Mouse (Mus musculus): ENCODE results near the gene Frmd4a. TPM values are rescaled to one million over a fixed set of nuclear protein-coding genes. Genes with fewer than 3 reads are reported as not detected.

Gene Frmd4a
- total and polyA plus RNA-seq, 2 experiments from 2014 or later = 42.5 to 60.2 TPM

DNA sequence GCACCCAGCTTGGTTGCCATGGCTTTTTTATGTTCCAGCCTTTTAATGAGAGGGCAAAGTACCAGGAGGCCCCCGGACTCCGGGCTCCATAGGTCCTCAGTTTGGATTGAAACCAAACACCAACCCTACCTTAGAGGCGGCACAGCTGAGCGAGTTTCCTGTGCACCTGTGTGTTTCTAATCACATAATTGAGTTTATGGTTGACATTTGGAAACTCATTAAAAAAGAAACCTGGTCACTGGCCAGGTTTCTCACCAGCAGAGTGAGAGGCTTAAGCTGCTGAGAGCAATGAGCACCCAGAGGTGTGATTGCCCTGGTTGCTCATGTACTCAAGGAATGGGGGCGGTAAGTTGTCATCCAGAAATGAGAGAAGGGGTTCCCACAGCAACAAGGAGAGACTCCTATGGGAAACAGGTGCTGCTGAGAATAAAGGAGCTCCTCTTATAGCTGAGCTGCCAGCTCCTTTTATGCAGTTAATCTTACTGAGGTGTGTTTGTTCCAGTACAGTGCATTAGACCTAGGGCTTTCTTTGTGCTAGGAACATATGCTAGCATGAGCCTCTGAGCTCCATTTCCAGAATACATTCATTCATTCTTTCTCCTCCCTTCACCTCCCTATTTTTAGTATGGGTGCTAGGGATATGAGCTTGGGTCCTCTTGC is 529.6 kb downstream of the Frmd4a start:
- ATAC-seq (ENCODE audit: low FRiP score) = no peak
- no peak overlapping the region for H3K27ac ChIP-seq (ENCODE audit: low read depth, low read length)
- no peak for TF ChIP-seq CTCF (IDR thresholded peaks at IDR 0.05)
- H3K27me3 ChIP-seq (ENCODE audit: insufficient read depth, low read length) = no peaks in the 10 kb centered on the region
- no peak overlapping the region for H3K4me3 ChIP-seq (ENCODE audit: low read depth, low read length)
- peaks cover 11% of the 10 kb centered on the region for H3K4me1 ChIP-seq (ENCODE audit: insufficient read depth, low read length)
- no peak for DNase-seq (ENCODE audit: low spot score)
- WGBS = 90% methylated on average over 5 of the region's 5 CpGs
- H3K4me2 ChIP-seq (ENCODE audit: low read depth, low read length, poor library complexity, severe bottlenecking) = no peak overlapping the region
- no peaks in the 10 kb centered on the region for H3K9me3 ChIP-seq (ENCODE audit: low read length)
- H3K36me3 ChIP-seq (ENCODE audit: insufficient read depth, low read length) = peaks cover 12% of the 10 kb centered on the region
- H3K9ac ChIP-seq (replicated peaks; ENCODE audit: low read length, poor library complexity, severe bottlenecking) = no peak overlapping the region

DNA sequence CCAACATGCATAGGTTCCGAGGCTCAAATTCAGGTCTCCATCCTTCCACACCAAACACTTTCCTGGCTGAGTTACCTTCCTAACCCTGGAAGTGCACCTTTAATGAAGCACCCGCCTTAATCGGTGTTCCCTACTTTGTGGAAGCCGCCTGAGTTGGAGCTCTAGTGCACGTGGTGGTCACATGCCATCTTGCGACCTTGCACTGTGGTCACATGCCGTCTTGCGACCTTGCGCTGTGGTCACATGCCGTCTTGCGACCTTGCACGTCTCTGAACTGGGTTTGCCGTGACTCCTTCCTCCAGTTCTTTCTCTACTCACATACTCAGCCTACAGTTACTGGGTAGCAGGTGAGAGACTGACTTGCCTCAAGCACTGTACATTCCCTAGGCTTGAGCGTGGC is 531.8 kb downstream of the Frmd4a start:
- DNase-seq (ENCODE audit: low spot score) = no peak
- WGBS = 94% methylated on average over 14 of the region's 14 CpGs
- TF ChIP-seq CTCF (IDR thresholded peaks at IDR 0.05) = no peak
- no peaks in the 10 kb centered on the region for H3K4me1 ChIP-seq (ENCODE audit: insufficient read depth, low read length)
- H3K9me3 ChIP-seq (ENCODE audit: low read length) = no peaks in the 10 kb centered on the region
- H3K27me3 ChIP-seq (ENCODE audit: insufficient read depth, low read length) = no peaks in the 10 kb centered on the region
- no peak overlapping the region for H3K4me2 ChIP-seq (ENCODE audit: low read depth, low read length, poor library complexity, severe bottlenecking)
- ATAC-seq (ENCODE audit: low FRiP score) = no peak
- H3K36me3 ChIP-seq (ENCODE audit: insufficient read depth, low read length) = peaks cover 15% of the 10 kb centered on the region
- H3K27ac ChIP-seq (ENCODE audit: low read depth, low read length) = no peak overlapping the region
- H3K4me3 ChIP-seq (ENCODE audit: low read depth, low read length) = no peak overlapping the region
- H3K9ac ChIP-seq (replicated peaks; ENCODE audit: low read length, poor library complexity, severe bottlenecking) = no peak overlapping the region

DNA sequence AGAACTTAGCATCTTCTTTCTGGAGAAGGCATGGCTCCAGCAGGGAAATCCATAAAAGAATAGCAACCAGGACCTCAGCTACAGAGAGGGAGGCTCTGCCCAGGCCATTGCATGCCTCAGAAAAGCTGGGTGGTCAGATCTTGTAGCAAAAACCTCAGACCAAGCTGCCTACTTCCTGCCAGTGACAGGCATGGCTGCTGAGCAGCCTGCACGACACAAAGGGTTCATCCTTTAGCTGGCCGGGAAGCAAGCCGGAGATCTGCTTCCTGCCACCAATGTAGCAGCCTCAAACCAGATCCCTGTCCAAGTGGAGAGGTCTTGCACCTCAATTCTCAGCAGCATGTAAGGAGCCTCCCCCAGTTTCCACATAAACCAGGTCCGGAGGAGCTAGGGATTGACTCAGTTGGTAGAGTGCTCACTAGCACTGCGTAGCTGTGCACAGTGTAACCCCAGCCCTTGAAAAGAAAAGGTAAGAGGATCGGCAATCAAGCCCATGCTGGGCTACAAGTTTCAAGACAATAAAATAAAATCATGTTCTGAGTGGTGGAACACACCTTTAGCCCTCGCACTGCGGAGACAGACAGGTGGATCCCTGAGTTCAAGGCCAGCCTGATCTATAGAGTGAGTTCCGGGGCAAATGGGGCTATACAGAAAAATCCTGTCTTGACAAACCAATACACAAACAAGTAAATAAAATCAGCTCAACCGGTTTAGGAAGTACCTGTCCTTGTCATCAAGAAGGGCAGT is 532.7 kb downstream of the Frmd4a start:
- Histone ChIP-seq H3K27me3 (ENCODE audit: insufficient read depth, low read length) (no peaks in the 10 kb centered on the region), H3K9ac (replicated peaks; ENCODE audit: low read length, poor library complexity, severe bottlenecking) (no peak overlapping the region), H3K36me3 (ENCODE audit: insufficient read depth, low read length) (peaks cover 15% of the 10 kb centered on the region), H3K9me3 (ENCODE audit: low read length) (no peaks in the 10 kb centered on the region), H3K4me2 (ENCODE audit: low read depth, low read length, poor library complexity, severe bottlenecking) (no peak overlapping the region), H3K27ac (ENCODE audit: low read depth, low read length) (no peak overlapping the region), H3K4me1 (ENCODE audit: insufficient read depth, low read length) (no peaks in the 10 kb centered on the region), H3K4me3 (ENCODE audit: low read depth, low read length) (no peak overlapping the region)
- no peak for TF ChIP-seq CTCF (IDR thresholded peaks at IDR 0.05)
- DNase-seq (ENCODE audit: low spot score) (no peak), ATAC-seq (ENCODE audit: low FRiP score) (no peak)
- WGBS = 90% methylated on average over 10 of the region's 10 CpGs

DNA sequence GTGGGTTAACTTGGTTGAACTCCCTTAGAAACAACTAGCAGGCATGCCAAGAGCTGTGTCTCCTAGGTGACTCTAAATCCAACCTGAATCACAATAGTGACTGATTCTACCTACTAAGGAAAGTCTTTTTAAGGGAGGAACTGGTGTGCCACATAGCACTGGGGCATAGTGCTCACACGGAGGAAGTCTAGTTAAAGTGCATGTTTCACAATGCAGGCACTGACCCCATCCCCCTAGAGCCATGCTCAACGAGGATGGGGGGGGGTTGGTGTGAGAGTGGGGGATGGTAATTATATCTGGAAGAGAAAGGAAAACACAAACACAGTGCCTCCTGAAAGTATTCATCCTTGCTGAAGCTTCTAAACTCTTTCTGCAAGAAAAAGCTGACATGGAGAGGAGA is 533.9 kb downstream of the Frmd4a start:
- ATAC-seq (ENCODE audit: low FRiP score) (no peak), DNase-seq (ENCODE audit: low spot score) (no peak)
- no peak overlapping the region for H3K4me3 ChIP-seq (ENCODE audit: low read depth, low read length)
- H3K36me3 ChIP-seq (ENCODE audit: insufficient read depth, low read length) = peaks cover 15% of the 10 kb centered on the region
- no peak for TF ChIP-seq CTCF (IDR thresholded peaks at IDR 0.05)
- H3K4me1 ChIP-seq (ENCODE audit: insufficient read depth, low read length) = no peaks in the 10 kb centered on the region
- no peaks in the 10 kb centered on the region for H3K9me3 ChIP-seq (ENCODE audit: low read length)
- H3K27me3 ChIP-seq (ENCODE audit: insufficient read depth, low read length) = no peaks in the 10 kb centered on the region
- no peak overlapping the region for H3K27ac ChIP-seq (ENCODE audit: low read depth, low read length)
- no peak overlapping the region for H3K9ac ChIP-seq (replicated peaks; ENCODE audit: low read length, poor library complexity, severe bottlenecking)
- 44% methylated on average over 2 of the region's 2 CpGs for WGBS
- no peak overlapping the region for H3K4me2 ChIP-seq (ENCODE audit: low read depth, low read length, poor library complexity, severe bottlenecking)

DNA sequence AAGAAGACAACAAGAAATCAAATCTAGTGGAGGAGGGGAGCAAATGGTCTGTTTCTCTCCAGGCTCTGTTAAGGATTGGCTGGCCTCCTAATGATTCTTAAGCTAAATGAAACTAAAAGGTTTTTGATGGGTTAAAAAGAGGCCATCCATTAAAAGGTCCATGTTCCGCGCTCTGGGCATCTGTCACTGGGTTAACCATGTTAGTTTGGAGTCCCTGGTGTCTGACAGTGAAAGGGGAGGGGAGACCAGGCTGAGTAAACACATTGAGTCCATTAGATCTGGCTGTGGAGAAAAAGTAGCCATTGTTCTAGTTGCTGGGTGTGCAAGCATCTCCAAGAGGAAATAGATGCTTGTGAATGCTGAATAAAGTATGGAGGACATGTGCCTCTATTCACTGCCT is 534.3 kb downstream of the Frmd4a start:
- DNase-seq (ENCODE audit: low spot score) (no peak), ATAC-seq (ENCODE audit: low FRiP score) (no peak)
- Histone ChIP-seq H3K27me3 (ENCODE audit: insufficient read depth, low read length) (no peaks in the 10 kb centered on the region), H3K27ac (ENCODE audit: low read depth, low read length) (no peak overlapping the region), H3K36me3 (ENCODE audit: insufficient read depth, low read length) (peaks cover 15% of the 10 kb centered on the region), H3K4me1 (ENCODE audit: insufficient read depth, low read length) (0 out of 2 replicates have a peak, but pooled peaks cover 4% of the 10 kb centered on the region), H3K9me3 (ENCODE audit: low read length) (no peaks in the 10 kb centered on the region), H3K4me3 (ENCODE audit: low read depth, low read length) (no peak overlapping the region), H3K4me2 (ENCODE audit: low read depth, low read length, poor library complexity, severe bottlenecking) (no peak overlapping the region), H3K9ac (replicated peaks; ENCODE audit: low read length, poor library complexity, severe bottlenecking) (no peak overlapping the region)
- WGBS = 89% methylated on average over 2 of the region's 2 CpGs
- TF ChIP-seq CTCF (IDR thresholded peaks at IDR 0.05) = no peak

DNA sequence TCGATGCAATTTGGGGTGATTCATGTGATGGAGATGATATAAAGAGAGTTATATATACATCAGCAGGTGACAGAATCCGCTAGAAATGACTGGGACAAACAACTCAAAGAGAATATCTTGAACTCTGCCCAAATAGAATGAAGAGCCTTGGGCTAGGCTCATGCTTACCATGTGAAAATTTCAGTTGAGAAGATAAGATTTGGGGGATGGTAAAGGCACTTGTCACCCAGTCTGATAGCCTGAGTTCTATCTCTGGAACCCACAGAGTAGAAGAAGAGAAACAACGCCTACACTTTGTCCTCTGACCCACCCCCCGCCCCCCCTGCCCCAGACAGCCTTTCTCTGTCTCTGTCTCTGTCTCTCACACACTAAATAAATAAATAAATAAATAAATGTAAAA is 535.0 kb downstream of the Frmd4a start:
- H3K4me2 ChIP-seq (ENCODE audit: low read depth, low read length, poor library complexity, severe bottlenecking) = no peak overlapping the region
- H3K36me3 ChIP-seq (ENCODE audit: insufficient read depth, low read length) = peaks cover 17% of the 10 kb centered on the region
- DNase-seq (ENCODE audit: low spot score) (no peak), ATAC-seq (ENCODE audit: low FRiP score) (no peak)
- 90% methylated on average over 4 of the region's 4 CpGs for WGBS
- no peak overlapping the region for H3K27ac ChIP-seq (ENCODE audit: low read depth, low read length)
- H3K27me3 ChIP-seq (ENCODE audit: insufficient read depth, low read length) = no peaks in the 10 kb centered on the region
- H3K9ac ChIP-seq (replicated peaks; ENCODE audit: low read length, poor library complexity, severe bottlenecking) = no peak overlapping the region
- no peak for TF ChIP-seq CTCF (IDR thresholded peaks at IDR 0.05)
- H3K4me1 ChIP-seq (ENCODE audit: insufficient read depth, low read length) = 0 out of 2 replicates have a peak, but pooled peaks cover 4% of the 10 kb centered on the region
- no peak overlapping the region for H3K4me3 ChIP-seq (ENCODE audit: low read depth, low read length)
- H3K9me3 ChIP-seq (ENCODE audit: low read length) = no peaks in the 10 kb centered on the region

Measured in midbrain, postnatal 0 days (tissue).